Mouse (Mus musculus): ENCODE results near the gene Hebp2. TPM values are rescaled to one million over a fixed set of nuclear protein-coding genes. Genes with fewer than 3 reads are reported as not detected.

Gene Hebp2
- total and polyA plus RNA-seq, 2 experiments from 2014 or later, result 8.7 to 10.2 TPM

- H3K9ac ChIP-seq (replicated peaks; ENCODE audit: low read depth, low read length), result no peak overlapping the region
- H3K9me3 ChIP-seq (replicated peaks; ENCODE audit: control insufficient read depth, low read length), result no peaks in the 10 kb centered on the region
- no peak overlapping the region for H3K27ac ChIP-seq (ENCODE audit: low read depth)
- no peaks in the 10 kb centered on the region for H3K27me3 ChIP-seq (ENCODE audit: control insufficient read depth, insufficient read depth, low read length)
- H3K4me2 ChIP-seq (ENCODE audit: low read depth, low read length), result no peak overlapping the region
- TF ChIP-seq EP300 (IDR thresholded peaks at IDR 0.05; ENCODE audit: low read depth), result no peak
- no peak for TF ChIP-seq CTCF (IDR thresholded peaks at IDR 0.05; ENCODE audit: low read depth)
- H3K4me1 ChIP-seq (ENCODE audit: control insufficient read depth, insufficient read depth), result peaks cover 29% of the 10 kb centered on the region
- ATAC-seq (ENCODE audit: insufficient read depth, low read depth) (no peak), DNase-seq (ENCODE audit: low spot score) (no peak)
- 61% methylated on average over 10 of the region's 10 CpGs for WGBS
- no peak overlapping the region for H3K4me3 ChIP-seq (ENCODE audit: low read depth, low read length)
- H3K36me3 ChIP-seq (replicated peaks; ENCODE audit: control insufficient read depth, insufficient read depth, low read length), result no peaks in the 10 kb centered on the region
Observed at GRCm38 (mm10) chr10:18489936-18490335, 55.9 kb downstream of the Hebp2 start.

Other genes starting within 250 kb of the Hebp2 start
- 20.1 and 31.7 TPM in 2 replicates for gene Nhsl1, start 227.1 kb downstream of the Hebp2 start, total RNA-seq (2014; rRNA removed; ENCODE audit: low replicate concordance)
- 8.8 and 10.1 TPM in 2 replicates for gene Nhsl1, start 227.1 kb downstream of the Hebp2 start, polyA plus RNA-seq (2015; fragmentation: Nextera tagmentation; extraction: Ambion mirVana)
- gene Arfgef3, start 197.9 kb upstream of the Hebp2 start, total RNA-seq (2014; rRNA removed; ENCODE audit: low replicate concordance), result 1.5 and 1.8 TPM in 2 replicates
- gene Arfgef3, start 197.9 kb upstream of the Hebp2 start, polyA plus RNA-seq (2015; fragmentation: Nextera tagmentation; extraction: Ambion mirVana), result 0.12 and 0.14 TPM in 2 replicates
- not detected in 2 replicates for gene Gm4922, start 240.7 kb upstream of the Hebp2 start, total RNA-seq (2014; rRNA removed; ENCODE audit: low replicate concordance)
- not detected in 2 replicates for gene Gm4922, start 240.7 kb upstream of the Hebp2 start, polyA plus RNA-seq (2015; fragmentation: Nextera tagmentation; extraction: Ambion mirVana)